Mouse (Mus musculus) midbrain, embryonic 12.5 days (tissue): ENCODE measurements around the gene Aprt. TPM values are rescaled to one million over a fixed set of nuclear protein-coding genes. Genes with fewer than 3 reads are reported as not detected.
A peak's percentile ranks its signal among the peaks of the same experiment; 100 is the strongest.

Source experiments
- ATAC-seq: fragments of 200-750 bp; cut with Nextera tagmentation; 2 replicates; pipeline ENCODE4 v1.8.0; 2017; ENCODE audit warnings: low read depth, moderate TSS enrichment, moderate library complexity; ENCODE audit not compliant: low FRiP score
- H3K27ac ChIP-seq: fragments of 300-500 bp; sonication (generic); replicated peaks from 2 replicates; pipeline ENCODE4 v1.5.1; 2016; ENCODE audit warnings: mild to moderate bottlenecking
- H3K27me3 ChIP-seq: fragments of 300-500 bp; sonication (generic); 2 replicates; pipeline ENCODE4 v1.6.1; 2016; ENCODE audit warnings: mild to moderate bottlenecking
- H3K36me3 ChIP-seq: fragments of 300-500 bp; sonication (generic); 2 replicates; pipeline ENCODE4 v1.6.1; 2016
- H3K4me1 ChIP-seq: fragments of 300-500 bp; sonication (generic); 2 replicates; pipeline ENCODE4 v1.6.1; 2016
- H3K4me2 ChIP-seq: fragments of 300-500 bp; sonication (generic); replicated peaks from 2 replicates; pipeline ENCODE4 v1.6.1; 2016; ENCODE audit warnings: mild to moderate bottlenecking, moderate library complexity
- H3K4me3 ChIP-seq: fragments of 300-500 bp; sonication (generic); 2 replicates; pipeline ENCODE4 v1.5.1; 2016; ENCODE audit warnings: mild to moderate bottlenecking
- H3K9ac ChIP-seq: fragments of 300-500 bp; sonication (generic); replicated peaks from 2 replicates; pipeline ENCODE4 v1.6.1; 2016; ENCODE audit warnings: mild to moderate bottlenecking, moderate library complexity
- H3K9me3 ChIP-seq: fragments of 300-500 bp; sonication (generic); 2 replicates; pipeline ENCODE4 v1.6.1; 2016; ENCODE audit warnings: mild to moderate bottlenecking
- WGBS: fragments of 180-500 bp; shearing (Covaris S2); methylation state at CpG from one replicate; pipeline ENCODE4 v1.1.7; 2016; 5-methylcytosine and 5-hydroxymethylcytosine counted together
- polyA plus RNA-seq: library from polyadenylated mRNA; unstranded; fragments of >200 nt; fragmentation: Nextera tagmentation; extraction: Ambion mirVana; gene quantifications from 2 replicates; pipeline ENCODE4 v1.2.1, GENCODE M21; 2016

Gene Aprt
- polyA plus RNA-seq, 1 experiment from 2014 or later, result 157 TPM

DNA sequence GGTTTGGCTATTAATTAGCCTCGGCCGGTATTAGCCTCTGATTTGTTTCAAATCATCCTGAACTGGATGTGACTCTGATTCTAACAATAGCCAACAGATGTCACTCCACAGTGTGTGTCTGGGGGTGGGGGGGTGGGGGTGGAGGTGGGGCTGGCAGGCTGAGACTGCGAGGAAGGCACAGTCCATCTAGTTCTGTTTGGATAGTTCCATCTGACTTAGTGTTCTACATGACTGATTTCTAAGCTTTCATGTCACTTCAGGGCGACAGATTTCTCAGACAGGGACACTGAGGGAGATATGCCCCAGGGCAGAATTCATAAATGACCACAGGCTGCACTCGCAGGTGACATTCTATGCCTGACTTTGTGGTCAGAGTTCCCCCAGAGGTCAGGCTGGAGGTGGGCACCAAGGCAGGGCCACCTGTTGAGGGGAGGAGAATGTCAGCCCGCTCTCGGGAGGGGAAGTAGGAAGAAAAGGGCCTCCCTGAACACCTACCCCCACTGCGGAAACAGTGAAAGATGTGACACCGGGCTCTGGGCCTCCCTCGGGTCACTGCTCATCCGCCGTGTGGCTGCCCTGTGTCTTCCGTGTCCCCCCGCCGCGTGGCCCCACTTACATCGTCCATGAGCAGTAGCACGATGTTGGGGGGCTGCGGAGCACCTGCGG, 34.0 kb upstream of the Aprt start:
- Histone ChIP-seq H3K27ac (peak overlapping the region; percentile 68), H3K9me3 (no peaks in the 10 kb centered on the region), H3K4me2 (peak overlapping the region; percentile 88), H3K27me3 (no peaks in the 10 kb centered on the region), H3K36me3 (0 out of 2 replicates have a peak, but pooled peaks cover 9% of the 10 kb centered on the region), H3K4me1 (peaks cover 18% of the 10 kb centered on the region), H3K4me3 (peak overlapping the region; percentile 74), H3K9ac (peak overlapping the region; percentile 67)
- ATAC-seq, result 0 out of 2 replicates have a peak, but pooled peaks have one; percentile 3
- 2% methylated on average over 20 of the region's 20 CpGs for WGBS

- H3K9me3 ChIP-seq, result no peaks in the 10 kb centered on the region
- H3K4me3 ChIP-seq, result no peak overlapping the region
- ATAC-seq, result no peak
- 0 out of 2 replicates have a peak, but pooled peaks cover 4% of the 10 kb centered on the region for H3K36me3 ChIP-seq
- H3K4me1 ChIP-seq, result peaks cover 18% of the 10 kb centered on the region
- H3K4me2 ChIP-seq, result peak overlapping the region; percentile 88; the same call in 1 of the 2 replicates
- H3K27me3 ChIP-seq, result no peaks in the 10 kb centered on the region
- H3K9ac ChIP-seq, result no peak overlapping the region; the same call in 1 of the 2 replicates
- 43% methylated on average over 4 of the region's 4 CpGs for WGBS
- H3K27ac ChIP-seq, result no peak overlapping the region
Observed at GRCm38 (mm10) chr8:122610209-122610608, 33.5 kb upstream of the Aprt start.

DNA sequence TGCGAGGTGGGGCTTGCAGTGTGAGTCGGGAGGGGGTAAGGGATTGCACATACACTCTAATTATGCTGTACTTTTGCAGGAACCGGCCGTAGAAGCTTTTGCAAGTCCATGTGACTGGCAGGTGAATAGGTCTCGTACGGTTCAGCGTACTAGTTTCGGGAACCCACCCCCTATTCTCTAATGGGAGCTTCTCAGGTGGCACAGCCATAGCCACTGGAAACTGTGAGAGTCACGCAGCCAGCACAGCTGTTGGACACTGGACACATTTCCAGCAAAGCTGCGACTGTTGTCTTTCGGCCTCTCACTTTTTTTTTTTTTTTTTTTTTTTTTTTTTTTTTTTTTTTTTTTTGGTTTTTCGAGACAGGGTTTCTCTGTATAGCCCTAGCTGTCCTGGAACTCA, 30.1 kb upstream of the Aprt start:
- 90% methylated on average over 11 of the region's 12 CpGs for whole genome bisulfite sequencing
- no peaks in the 10 kb centered on the region; the same call in 1 of the 2 replicates for H3K27me3 ChIP-seq
- no peak for ATAC-seq

GRCm38 (mm10) chr8:122605367-122605766, 28.7 kb upstream of the Aprt start:
- peaks cover 1% of the 10 kb centered on the region for H3K4me1 ChIP-seq
- H3K4me2 ChIP-seq, result no peak overlapping the region
- no peak overlapping the region for H3K9ac ChIP-seq
- 86% methylated on average over 4 of the region's 4 CpGs for WGBS
- H3K9me3 ChIP-seq, result no peaks in the 10 kb centered on the region
- H3K4me3 ChIP-seq, result no peak overlapping the region
- no peak overlapping the region for H3K27ac ChIP-seq
- ATAC-seq, result no peak
- no peaks in the 10 kb centered on the region; the same call in 1 of the 2 replicates for H3K27me3 ChIP-seq
- no peaks in the 10 kb centered on the region for H3K36me3 ChIP-seq

More for the DNA sequence above, 30.1 kb upstream of the Aprt start:
- no peak overlapping the region for H3K27ac ChIP-seq
- no peak overlapping the region for H3K4me2 ChIP-seq
- no peaks in the 10 kb centered on the region for H3K36me3 ChIP-seq
- H3K9ac ChIP-seq, result no peak overlapping the region
- H3K4me1 ChIP-seq, result peaks cover 9% of the 10 kb centered on the region
- H3K9me3 ChIP-seq, result no peaks in the 10 kb centered on the region
- H3K4me3 ChIP-seq, result no peak overlapping the region

- H3K27me3 ChIP-seq, result no peaks in the 10 kb centered on the region; the same call in 1 of the 2 replicates
- 77% methylated on average over 1 of the region's 1 CpGs for WGBS
- H3K27ac ChIP-seq, result no peak overlapping the region
- no peaks in the 10 kb centered on the region for H3K4me1 ChIP-seq
- ATAC-seq, result no peak
- no peak overlapping the region for H3K4me3 ChIP-seq
- H3K36me3 ChIP-seq, result no peaks in the 10 kb centered on the region
- no peaks in the 10 kb centered on the region for H3K9me3 ChIP-seq
- H3K9ac ChIP-seq, result no peak overlapping the region
- H3K4me2 ChIP-seq, result no peak overlapping the region
Observed at GRCm38 (mm10) chr8:122604640-122605039, 27.9 kb upstream of the Aprt start.

GRCm38 (mm10) chr8:122600666-122601065, 24.0 kb upstream of the Aprt start:
- WGBS, result 90% methylated on average over 9 of the region's 9 CpGs
- no peak overlapping the region for H3K4me2 ChIP-seq
- ATAC-seq, result no peak
- H3K27ac ChIP-seq, result no peak overlapping the region
- no peaks in the 10 kb centered on the region for H3K9me3 ChIP-seq
- H3K4me3 ChIP-seq, result no peak overlapping the region
- no peak overlapping the region for H3K9ac ChIP-seq
- no peaks in the 10 kb centered on the region; the same call in 1 of the 2 replicates for H3K27me3 ChIP-seq
- H3K4me1 ChIP-seq, result no peaks in the 10 kb centered on the region
- 0 out of 2 replicates have a peak, but pooled peaks cover 3% of the 10 kb centered on the region for H3K36me3 ChIP-seq

DNA sequence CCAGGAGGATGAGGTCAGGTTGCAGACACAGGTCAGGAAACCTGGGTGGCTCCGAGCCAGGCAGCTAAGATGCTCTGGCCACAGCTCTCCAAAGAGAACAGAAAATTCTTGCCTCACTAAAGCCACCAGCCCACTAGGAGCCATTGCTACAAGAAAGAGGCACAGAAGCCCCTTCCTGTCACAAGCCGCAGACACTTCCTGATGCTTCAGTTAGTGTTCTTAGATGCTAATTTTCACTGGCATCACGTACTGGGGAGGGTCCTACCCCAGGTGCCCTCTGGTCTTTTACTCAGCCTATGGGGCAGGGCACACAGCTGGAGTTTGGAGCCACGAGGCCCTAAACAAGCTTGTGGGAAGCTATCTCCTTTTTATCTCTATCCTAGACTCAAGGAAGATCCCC, 19.3 kb upstream of the Aprt start:
- H3K27me3 ChIP-seq, result no peaks in the 10 kb centered on the region
- no peaks in the 10 kb centered on the region for H3K9me3 ChIP-seq
- no peak overlapping the region for H3K4me3 ChIP-seq
- H3K36me3 ChIP-seq, result 0 out of 2 replicates have a peak, but pooled peaks cover 3% of the 10 kb centered on the region
- H3K4me1 ChIP-seq, result no peaks in the 10 kb centered on the region
- H3K9ac ChIP-seq, result no peak overlapping the region
- H3K4me2 ChIP-seq, result no peak overlapping the region
- ATAC-seq, result no peak
- 48% methylated on average over 4 of the region's 4 CpGs for WGBS
- no peak overlapping the region for H3K27ac ChIP-seq

DNA sequence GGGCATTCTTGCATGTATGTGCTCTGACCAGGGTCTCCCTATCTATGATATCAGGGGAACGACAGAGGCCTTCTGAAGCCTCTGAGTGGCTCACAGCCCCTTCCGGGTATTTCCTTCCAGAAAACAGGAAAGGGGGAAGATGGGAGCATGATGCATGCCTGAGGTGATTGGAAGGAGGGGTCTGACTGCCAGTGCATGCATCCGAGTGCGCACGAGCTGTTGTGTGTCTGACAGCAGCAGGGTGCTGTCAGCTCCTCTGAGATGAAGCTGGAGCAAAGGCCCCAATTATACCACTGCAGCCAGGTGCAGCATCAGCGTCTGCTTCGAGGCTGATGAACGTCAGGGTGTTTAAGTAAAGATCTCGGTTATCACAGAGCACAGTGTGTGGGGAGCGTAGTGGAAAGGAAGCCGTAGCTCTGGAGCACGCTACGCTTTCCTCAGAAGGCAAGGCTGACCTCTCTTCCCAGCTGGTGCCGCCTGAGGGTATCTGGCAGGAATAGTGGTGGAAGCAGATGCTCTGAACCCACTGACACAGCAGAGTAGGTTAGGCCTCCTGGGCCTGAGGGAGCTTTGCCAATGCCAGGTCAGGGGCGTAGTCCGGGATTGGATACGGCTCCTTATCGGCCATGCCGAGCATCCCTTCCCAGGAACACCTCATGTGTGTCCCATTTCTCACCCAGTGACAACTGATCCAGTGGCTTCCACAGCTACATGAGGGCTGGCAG, 17.2 kb upstream of the Aprt start:
- 85% methylated on average over 19 of the region's 19 CpGs for WGBS
- Histone ChIP-seq H3K4me3 (no peak overlapping the region), H3K27ac (no peak overlapping the region), H3K27me3 (no peaks in the 10 kb centered on the region), H3K4me2 (no peak overlapping the region), H3K36me3 (0 out of 2 replicates have a peak, but pooled peaks cover 1% of the 10 kb centered on the region), H3K9ac (no peak overlapping the region), H3K4me1 (no peaks in the 10 kb centered on the region), H3K9me3 (no peaks in the 10 kb centered on the region)
- no peak for ATAC-seq

DNA sequence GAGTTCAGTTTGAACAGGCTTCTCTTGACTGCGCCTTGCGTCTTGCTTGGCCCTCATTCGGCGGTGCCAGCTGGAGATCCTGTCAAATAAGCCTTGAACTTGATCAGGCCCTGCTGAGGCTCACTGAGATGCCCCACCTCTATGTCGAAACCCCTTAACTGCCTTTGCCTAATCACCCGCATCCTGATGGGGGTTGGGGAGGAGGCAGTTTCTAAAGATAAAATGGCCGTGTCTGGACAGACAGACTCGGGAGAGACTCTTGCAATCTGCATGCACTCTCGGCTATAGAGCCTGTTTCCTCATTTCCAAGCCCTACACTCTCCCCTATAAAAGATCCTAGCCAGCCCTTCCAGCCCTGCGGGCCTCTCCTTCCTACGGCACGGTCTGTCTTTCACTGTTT, 16.5 kb upstream of the Aprt start:
- H3K36me3 ChIP-seq, result no peaks in the 10 kb centered on the region
- no peak overlapping the region for H3K4me2 ChIP-seq
- H3K9me3 ChIP-seq, result no peaks in the 10 kb centered on the region
- H3K9ac ChIP-seq, result no peak overlapping the region
- no peaks in the 10 kb centered on the region for H3K27me3 ChIP-seq
- no peak overlapping the region for H3K4me3 ChIP-seq
- 82% methylated on average over 12 of the region's 12 CpGs for WGBS
- H3K27ac ChIP-seq, result no peak overlapping the region
- H3K4me1 ChIP-seq, result no peaks in the 10 kb centered on the region
- no peak for ATAC-seq

DNA sequence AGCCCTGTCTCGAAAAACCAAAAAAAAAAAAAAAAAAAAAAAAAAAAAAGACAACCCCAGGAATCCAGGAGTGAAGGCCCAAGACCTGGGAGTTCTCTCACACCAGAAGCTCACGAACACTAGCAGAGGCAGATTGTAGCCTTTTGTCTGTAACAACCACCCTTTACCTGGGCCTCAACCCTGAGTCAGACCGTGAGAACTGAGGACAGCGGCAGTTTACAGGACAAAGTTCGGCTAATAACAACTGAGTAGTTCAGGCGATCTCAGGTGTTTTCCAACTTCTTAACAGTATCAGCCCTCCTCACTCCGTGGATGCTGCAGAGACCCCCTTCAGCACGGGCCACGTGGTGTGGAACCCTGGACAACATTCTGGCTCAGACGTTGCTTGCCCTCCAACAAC, 10.0 kb upstream of the Aprt start:
- H3K4me3 ChIP-seq, result no peak overlapping the region
- peaks cover 5% of the 10 kb centered on the region; the same call in 1 of the 2 replicates for H3K4me1 ChIP-seq
- H3K36me3 ChIP-seq, result no peaks in the 10 kb centered on the region
- no peak for ATAC-seq
- 90% methylated on average over 10 of the region's 10 CpGs for WGBS
- H3K27ac ChIP-seq, result no peak overlapping the region
- no peak overlapping the region for H3K9ac ChIP-seq
- no peaks in the 10 kb centered on the region for H3K9me3 ChIP-seq
- no peak overlapping the region for H3K4me2 ChIP-seq
- no peaks in the 10 kb centered on the region for H3K27me3 ChIP-seq

DNA sequence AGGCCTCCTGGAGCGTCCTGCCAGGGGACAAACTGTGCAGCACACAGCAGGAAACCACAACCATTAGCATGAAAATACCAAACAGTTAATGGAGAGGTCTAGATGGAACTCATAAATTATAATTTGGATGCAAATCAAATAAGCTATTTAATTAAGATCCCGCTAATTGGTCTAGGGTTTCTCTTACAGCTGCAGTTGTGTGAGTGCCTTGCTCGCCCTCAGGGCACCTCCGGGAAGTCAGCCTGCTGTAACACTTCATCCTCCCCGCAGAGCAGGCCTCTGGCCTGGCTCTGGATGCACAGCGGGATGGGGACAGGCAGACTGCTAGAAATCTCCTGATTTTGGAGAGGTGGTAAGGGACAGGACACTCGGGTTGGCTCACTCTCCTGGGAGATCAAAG, 9.5 kb upstream of the Aprt start:
- Histone ChIP-seq H3K36me3 (no peaks in the 10 kb centered on the region), H3K27ac (no peak overlapping the region), H3K9me3 (no peaks in the 10 kb centered on the region)

DNA sequence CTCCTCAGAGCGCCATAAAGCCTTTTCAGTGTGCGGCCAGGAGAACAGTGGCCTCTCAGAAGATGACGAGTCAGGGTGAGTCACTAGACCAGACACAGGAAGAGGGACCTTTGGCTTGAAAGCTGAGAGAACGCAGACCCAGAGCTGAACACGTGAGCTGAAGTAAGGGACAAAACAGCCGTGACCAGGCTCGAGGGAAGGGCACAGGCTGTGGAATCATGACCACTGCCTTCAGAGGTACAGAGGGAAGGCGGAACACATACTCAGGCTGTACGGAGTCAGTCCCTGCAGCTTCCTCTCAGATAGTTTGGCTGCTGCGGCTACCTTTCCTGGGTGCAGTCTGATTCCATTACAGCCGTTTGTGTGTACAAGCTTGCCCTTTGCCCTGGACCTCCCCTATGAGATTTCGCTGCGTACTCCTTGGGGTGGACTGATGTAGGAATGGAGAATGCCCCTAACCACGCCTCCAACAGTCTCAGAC, 8.7 kb upstream of the Aprt start:
- 73% methylated on average over 14 of the region's 14 CpGs for WGBS
- no peak overlapping the region for H3K9ac ChIP-seq
- no peaks in the 10 kb centered on the region for H3K27me3 ChIP-seq
- no peak overlapping the region for H3K27ac ChIP-seq
- H3K4me2 ChIP-seq, result no peak overlapping the region
- H3K4me1 ChIP-seq, result peaks cover 5% of the 10 kb centered on the region; the same call in 1 of the 2 replicates
- no peaks in the 10 kb centered on the region for H3K36me3 ChIP-seq
- no peak overlapping the region for H3K4me3 ChIP-seq
- no peak for ATAC-seq
- H3K9me3 ChIP-seq, result no peaks in the 10 kb centered on the region

More for the DNA sequence above, 9.5 kb upstream of the Aprt start:
- Histone ChIP-seq H3K4me2 (no peak overlapping the region), H3K27me3 (no peaks in the 10 kb centered on the region), H3K4me1 (peaks cover 5% of the 10 kb centered on the region; the same call in 1 of the 2 replicates), H3K4me3 (no peak overlapping the region), H3K9ac (no peak overlapping the region)
- WGBS, result 62% methylated on average over 7 of the region's 7 CpGs
- ATAC-seq, result no peak
